In genomic region chr19:40183600-40183999, GRCm38 (mm10) we compare ENCODE assay signal across 23 mouse cellular contexts. TPM values are rescaled to one million over a fixed set of nuclear protein-coding genes. Genes with fewer than 3 reads are reported as not detected.
A peak's percentile ranks its signal among the peaks of the same experiment; 100 is the strongest.
DNase-seq lines count a peak whose midpoint lies in the region; ATAC-seq and TF ChIP-seq lines count a peak whose summit lies in the region.
"Had no signal": no experiment of that assay in that cellular context is flagged by ENCODE, and none has a peak within 500 bp of the region (broad histone marks: within the 10 kb centered on the region; RNA-seq: fewer than 3 reads in every experiment).

No protein-coding gene starts in this region.

- H3K9me3 ChIP-seq in liver, postnatal 0 days (ENCODE audit: low read length) = no peaks in the 10 kb centered on the region
- H3K9me3 ChIP-seq in liver, embryonic 11.5 days (ENCODE audit: control insufficient read depth, low read length) = no peaks in the 10 kb centered on the region; the same call in 1 of the 2 replicates
- H3K9me3 ChIP-seq: embryonic facial prominence, embryonic 13.5 days; forebrain, embryonic 12.5 days; heart, embryonic 15.5 days; hindbrain, embryonic 10.5 days had no signal

- H3K4me1 ChIP-seq in liver, postnatal 0 days (ENCODE audit: insufficient read depth) = 0 out of 2 replicates have a peak, but pooled peaks cover 2% of the 10 kb centered on the region
- no peaks in the 10 kb centered on the region for H3K4me1 ChIP-seq in liver, embryonic 11.5 days (replicated peaks; ENCODE audit: control insufficient read depth, insufficient read depth, low read length)
- H3K4me1 ChIP-seq: embryonic facial prominence, embryonic 13.5 days; forebrain, embryonic 12.5 days; heart, embryonic 15.5 days; hindbrain, embryonic 10.5 days had no signal

- intact Hi-C loops in left cerebral cortex, postnatal 10 days (cut with DNase I) = no loop called here

- 0 out of 2 replicates have a peak overlapping the region, but pooled peaks have one; percentile 9 for H3K4me2 ChIP-seq in liver, postnatal 0 days (ENCODE audit: low read depth, low read length)
- no peak overlapping the region for H3K4me2 ChIP-seq in liver, embryonic 11.5 days
- H3K4me2 ChIP-seq: embryonic facial prominence, embryonic 13.5 days; forebrain, embryonic 12.5 days; heart, embryonic 11.5 days; heart, embryonic 15.5 days; hindbrain, embryonic 14.5 days had no signal

- no peak overlapping the region for H3K9ac ChIP-seq in liver, postnatal 0 days (replicated peaks)
- no peak overlapping the region for H3K9ac ChIP-seq in liver, embryonic 11.5 days (ENCODE audit: low read depth, low read length)
- H3K9ac ChIP-seq: embryonic facial prominence, embryonic 13.5 days; forebrain, embryonic 12.5 days; heart, embryonic 15.5 days; hindbrain, embryonic 14.5 days had no signal

- 0 out of 2 replicates have a peak, but pooled peaks cover 2% of the 10 kb centered on the region for H3K36me3 ChIP-seq in liver, postnatal 0 days (replicated peaks; ENCODE audit: insufficient read depth, low read length)
- no peaks in the 10 kb centered on the region for H3K36me3 ChIP-seq in liver, embryonic 11.5 days (ENCODE audit: control insufficient read depth, insufficient read depth, low read length)
- H3K36me3 ChIP-seq: embryonic facial prominence, embryonic 13.5 days; forebrain, embryonic 12.5 days; heart, embryonic 15.5 days; hindbrain, embryonic 10.5 days had no signal

- no peak for TF ChIP-seq CTCF in liver, postnatal 0 days (IDR thresholded peaks at IDR 0.05; ENCODE audit: low read depth)

- no peak for TF ChIP-seq EP300 in liver, postnatal 0 days (IDR thresholded peaks at IDR 0.05; ENCODE audit: low read depth)

- H3K4me3 ChIP-seq in liver, postnatal 0 days (ENCODE audit: low read depth, low read length) = no peak overlapping the region
- no peak overlapping the region for H3K4me3 ChIP-seq in liver, embryonic 11.5 days (ENCODE audit: low read depth, low read length)
- H3K4me3 ChIP-seq: embryonic facial prominence, embryonic 13.5 days; forebrain, embryonic 12.5 days; heart, adult 2 months; heart, embryonic 15.5 days; hindbrain, embryonic 10.5 days had no signal

- ATAC-seq in liver, postnatal 0 days = no peak
- ATAC-seq in liver, embryonic 11.5 days (replicated peaks; ENCODE audit: low FRiP score) = no peak
- ATAC-seq: forebrain, embryonic 16.5 days had no signal

- DNase-seq in left cerebral cortex, adult 18-20 months (ENCODE audit: low spot score in 2 of 2) = peak; percentile 6 to 23
- no peak for DNase-seq in left cerebral cortex, postnatal 10 days (ENCODE audit: extremely low spot score in 1 of 2, low spot score in 2 of 2)
- no peak for DNase-seq in liver, postnatal 0 days
- no peak for DNase-seq in liver, embryonic 11.5 days (ENCODE audit: low spot score)
- peak; percentile 25 to 31 for DNase-seq in right cerebral cortex, postnatal 10 days (ENCODE audit: low spot score in 2 of 2)
- DNase-seq in right cerebral cortex, postnatal 36 days (ENCODE audit: low spot score in 2 of 2) = peak; percentile 5 to 17
- no peak for DNase-seq in cerebellum, postnatal 36 days
- DNase-seq: adrenal gland, adult 8-10 months; adrenal gland, postnatal 36 days; cerebellum, adult 11 months; cerebellum, adult 8-10 months; cerebellum, postnatal 14 days; gastrocnemius, postnatal 10 days; heart, adult 2 months had no signal

- WGBS in liver, postnatal 0 days (ENCODE audit: insufficient replicate concordance) = 85% methylated on average over 5 of the region's 5 CpGs
- 86% methylated on average over 5 of the region's 5 CpGs for WGBS in liver, embryonic 11.5 days

- H3K27me3 ChIP-seq in liver, postnatal 0 days (ENCODE audit: insufficient read depth, low read length) = no peaks in the 10 kb centered on the region
- no peaks in the 10 kb centered on the region for H3K27me3 ChIP-seq in liver, embryonic 11.5 days (replicated peaks; ENCODE audit: control insufficient read depth, insufficient read depth, low read length)
- H3K27me3 ChIP-seq: embryonic facial prominence, embryonic 13.5 days; forebrain, embryonic 12.5 days; heart, embryonic 15.5 days had no signal

- H3K27ac ChIP-seq in liver, postnatal 0 days (ENCODE audit: low read depth) = no peak overlapping the region
- no peak overlapping the region for H3K27ac ChIP-seq in liver, embryonic 11.5 days (ENCODE audit: low read depth, low read length)
- H3K27ac ChIP-seq: embryonic facial prominence, embryonic 13.5 days; forebrain, embryonic 12.5 days; heart, adult 2 months; heart, embryonic 15.5 days; hindbrain, embryonic 10.5 days; hindbrain, embryonic 14.5 days had no signal

RNA-seq across cellular contexts. Expression of gene Cyp2c70, which starts 3.5 kb away (rescaled TPM):
- 1 to 10 TPM; 1.0 to 1.4 TPM for total RNA-seq in left cerebral cortex, adult 18-20 months (2021)
- 1 to 10 TPM; 3.7 to 4.3 TPM for total RNA-seq in left cerebral cortex, postnatal 10 days (2021)
- 49.8 and 59.6 TPM in 2 replicates for polyA plus RNA-seq in liver, postnatal 0 days (2015; fragmentation: Nextera tagmentation; extraction: Ambion mirVana)
- 6.2 and 6.5 TPM in 2 replicates for polyA plus RNA-seq in liver, embryonic 11.5 days (2014; fragmentation: Nextera tagmentation; extraction: Ambion mirVana)
- total RNA-seq: ES-E14 had no signal
- polyA plus RNA-seq: brain, embryonic 14.5 days; embryonic facial prominence, embryonic 13.5 days; forebrain, embryonic 12.5 days; forebrain, embryonic 16.5 days; heart, adult 2 months; heart, embryonic 11.5 days; heart, embryonic 15.5 days; hindbrain, embryonic 10.5 days; hindbrain, embryonic 14.5 days had no signal

Comparison
In these comparisons a context has a peak if more than half of its experiments do, and no peak if none do; other contexts are left out.
1. DNase-seq: peak in left cerebral cortex, adult 18-20 months (2 of 2), right cerebral cortex, postnatal 10 days (2 of 2) and right cerebral cortex, postnatal 36 days (2 of 2); none in left cerebral cortex, postnatal 10 days (0 of 2), liver, postnatal 0 days (single experiment), liver, embryonic 11.5 days (single experiment) and cerebellum, postnatal 36 days (0 of 2).